Mouse (Mus musculus) liver, adult 2 months (tissue): Measurements from ENCODE around the gene Nup85.

Experiments used
- CTCF ChIP-seq: fragments of 200-500 bp; IDR thresholded peaks from 2 replicates; pipeline ENCODE4 v1.5.1; 2011; ENCODE audit warnings: low read depth, low read length, control low read depth
- POLR2A ChIP-seq: fragments of 200-500 bp; IDR thresholded peaks from 2 replicates; pipeline ENCODE4 v1.6.1; 2011; ENCODE audit warnings: low read length, control low read depth; ENCODE audit not compliant: insufficient read depth; ENCODE audit errors: extremely low read depth

GRCm38 (mm10) chr11:115590526-115591075 lies 26.4 kb downstream of the Nup85 start:
- TF ChIP-seq POLR2A = no peak
- no peak for TF ChIP-seq CTCF
